Mouse (Mus musculus): Measurements from ENCODE around the gene Cck. TPM values are rescaled to one million over a fixed set of nuclear protein-coding genes. Genes with fewer than 3 reads are reported as not detected.

Cck gene
- 0.62 TPM in 1 of 2 replicates, not detected in the other for polyA plus RNA-seq (2015; fragmentation: Nextera tagmentation; extraction: Ambion mirVana)

DNA sequence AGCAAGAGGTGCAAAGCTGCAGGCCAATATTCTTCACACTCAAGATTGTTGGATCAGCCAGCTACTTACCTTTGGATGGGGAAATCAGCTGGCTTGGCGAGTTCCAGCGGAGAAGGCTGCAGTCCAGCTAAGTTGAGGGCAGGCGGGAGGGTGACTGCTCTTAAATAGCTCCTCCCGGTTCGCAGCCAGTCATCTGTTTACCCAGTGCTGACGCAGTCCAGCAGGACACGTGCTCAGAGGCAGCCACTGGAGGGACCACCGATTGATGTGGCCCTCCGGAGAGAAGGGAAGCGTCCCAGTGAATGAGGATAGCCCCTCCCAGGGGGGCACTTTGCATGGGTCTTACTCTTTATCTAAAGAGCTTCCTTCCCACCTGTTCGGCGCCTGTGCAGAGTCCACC, at the start of gene Cck:
Gene Cck, minus strand, starts transcription at position 166 of the 400 bp plus-strand sequence.
- Histone ChIP-seq H3K27me3 (peaks cover 64% of the 10 kb centered on the region), H3K27ac (no peak within 1 kb of the TSS), H3K9ac (no peak within 1 kb of the TSS), H3K4me1 (peaks cover 21% of the 10 kb centered on the region), H3K4me2 (peak within 1 kb of the TSS; percentile 47), H3K36me3 (no peaks in the 10 kb centered on the region), H3K4me3 (peak within 1 kb of the TSS; percentile 18), H3K9me3 (no peaks in the 10 kb centered on the region)
- 0 out of 2 replicates have a peak, but pooled peaks have one; percentile 59 for ATAC-seq (ENCODE audit: borderline replicate concordance, extremely low read depth, low FRiP score, low TSS enrichment)
- 2% methylated on average over 12 of the region's 12 CpGs for WGBS

DNA sequence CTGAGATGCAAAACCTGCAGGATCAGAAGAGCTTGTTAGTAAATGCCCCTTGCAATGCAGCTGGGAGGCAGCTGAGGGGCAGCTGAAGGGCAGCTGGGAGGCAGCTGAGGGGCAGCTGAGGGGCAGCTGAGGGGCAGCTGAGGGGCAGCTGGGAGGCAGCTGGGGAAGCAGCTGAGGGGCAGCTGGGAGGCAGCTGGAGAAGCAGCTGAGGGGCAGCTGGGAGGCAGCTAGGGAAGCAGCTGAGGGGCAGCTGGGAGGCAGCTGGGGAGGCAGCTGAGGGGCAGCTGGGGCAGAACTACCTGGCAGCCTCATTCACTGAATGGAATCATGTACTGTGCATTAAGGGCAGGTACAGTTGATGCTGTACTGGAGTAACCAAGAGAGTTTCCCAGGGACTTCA, 46.0 kb upstream of the Cck start:
- H3K27ac ChIP-seq = no peak overlapping the region
- no peaks in the 10 kb centered on the region for H3K4me1 ChIP-seq
- no peaks in the 10 kb centered on the region for H3K36me3 ChIP-seq
- H3K9me3 ChIP-seq = no peaks in the 10 kb centered on the region
- no peak overlapping the region for H3K9ac ChIP-seq
- no peak overlapping the region for H3K4me3 ChIP-seq
- no peaks in the 10 kb centered on the region for H3K27me3 ChIP-seq
- no peak for ATAC-seq (ENCODE audit: borderline replicate concordance, extremely low read depth, low FRiP score, low TSS enrichment)
- H3K4me2 ChIP-seq = no peak overlapping the region

DNA sequence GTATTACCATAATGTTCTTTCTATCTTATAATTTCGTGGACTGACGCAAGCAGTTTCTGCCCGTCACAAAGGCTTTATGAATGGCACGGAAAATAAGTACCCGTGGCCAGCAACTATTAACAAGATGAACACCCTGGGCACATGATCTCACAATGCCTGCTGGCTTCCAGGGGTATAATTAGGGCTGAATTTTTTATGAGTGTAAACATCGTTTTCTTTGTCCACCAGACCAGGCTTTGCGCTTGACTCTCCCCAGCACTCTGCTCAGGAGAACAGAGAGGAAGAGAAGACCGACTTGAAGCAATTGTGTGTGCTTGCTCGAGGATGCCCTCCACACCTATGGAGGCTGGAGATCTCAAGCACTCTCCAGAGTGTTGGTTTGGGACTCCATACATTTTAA, 37.1 kb upstream of the Cck start:
- H3K9ac ChIP-seq = no peak overlapping the region
- no peak overlapping the region; the same call in 1 of the 2 replicates for H3K27ac ChIP-seq
- no peak overlapping the region for H3K4me3 ChIP-seq
- no peaks in the 10 kb centered on the region for H3K4me1 ChIP-seq
- no peaks in the 10 kb centered on the region for H3K36me3 ChIP-seq
- H3K27me3 ChIP-seq = no peaks in the 10 kb centered on the region
- WGBS = 72% methylated on average over 9 of the region's 9 CpGs
- no peak overlapping the region for H3K4me2 ChIP-seq
- ATAC-seq (ENCODE audit: borderline replicate concordance, extremely low read depth, low FRiP score, low TSS enrichment) = no peak
- no peaks in the 10 kb centered on the region for H3K9me3 ChIP-seq

DNA sequence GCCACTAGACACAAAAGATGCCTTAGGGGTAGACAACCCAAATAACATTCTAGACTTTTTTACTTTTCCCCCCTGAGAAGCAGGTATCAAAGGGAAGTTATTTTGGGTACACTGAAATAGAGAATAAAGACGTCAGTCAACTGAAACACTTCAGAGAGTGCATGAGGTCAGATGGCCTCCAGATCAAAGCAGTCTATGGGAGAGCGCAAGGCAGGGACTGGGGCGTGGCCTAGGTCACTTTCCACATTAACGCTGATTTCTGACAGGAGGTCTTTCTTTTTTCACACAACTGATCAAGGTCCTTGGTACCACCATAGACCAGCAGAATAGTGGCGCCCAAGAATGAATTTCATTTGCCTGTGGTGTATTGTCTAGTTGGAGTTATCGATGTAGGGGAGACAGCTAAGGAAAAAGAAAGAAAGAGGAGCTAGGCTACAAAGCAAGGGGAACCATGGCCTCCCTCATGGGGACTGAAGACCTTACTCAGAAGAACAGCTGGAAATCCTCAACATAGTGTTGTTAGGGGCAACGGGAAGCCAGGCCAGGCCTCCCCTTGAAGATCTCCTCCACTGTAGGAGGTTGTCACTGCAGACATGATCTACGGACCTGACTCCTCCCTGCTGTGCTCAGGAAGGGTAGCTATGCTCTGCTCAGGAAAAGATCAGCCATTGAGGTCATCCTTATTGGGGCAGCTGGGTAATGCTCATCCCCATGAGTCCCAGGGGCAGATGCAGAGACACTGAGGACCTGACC, 33.3 kb upstream of the Cck start:
- Histone ChIP-seq H3K9ac (no peak overlapping the region), H3K4me1 (no peaks in the 10 kb centered on the region), H3K27me3 (no peaks in the 10 kb centered on the region), H3K27ac (no peak overlapping the region), H3K4me2 (no peak overlapping the region), H3K9me3 (no peaks in the 10 kb centered on the region), H3K36me3 (no peaks in the 10 kb centered on the region), H3K4me3 (no peak overlapping the region)
- WGBS = 54% methylated on average over 8 of the region's 8 CpGs
- no peak for ATAC-seq (ENCODE audit: borderline replicate concordance, extremely low read depth, low FRiP score, low TSS enrichment)

DNA sequence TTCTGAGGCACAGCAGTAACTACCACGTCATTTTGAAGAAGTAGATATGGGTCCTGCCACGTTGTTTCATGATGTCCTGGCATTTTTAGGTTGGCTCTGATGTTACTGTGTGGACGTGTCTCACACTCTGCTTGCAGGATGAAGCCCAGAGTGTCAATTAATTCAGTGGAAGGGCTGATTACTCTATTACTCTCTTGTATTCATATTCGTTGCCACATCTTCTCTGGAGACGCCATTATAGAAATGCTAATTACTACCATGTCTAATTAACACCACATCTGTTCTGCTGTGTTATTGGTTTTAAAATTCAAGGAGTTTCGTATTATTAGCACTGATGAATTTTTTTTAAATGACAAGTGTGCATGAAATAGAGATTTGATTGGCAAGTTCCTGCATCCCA, 30.7 kb upstream of the Cck start:
- ATAC-seq (ENCODE audit: borderline replicate concordance, extremely low read depth, low FRiP score, low TSS enrichment) = no peak
- Histone ChIP-seq H3K9ac (no peak overlapping the region), H3K27me3 (no peaks in the 10 kb centered on the region), H3K27ac (no peak overlapping the region), H3K4me2 (no peak overlapping the region), H3K4me1 (no peaks in the 10 kb centered on the region), H3K36me3 (no peaks in the 10 kb centered on the region), H3K9me3 (no peaks in the 10 kb centered on the region), H3K4me3 (no peak overlapping the region)
- WGBS = 75% methylated on average over 6 of the region's 6 CpGs

DNA sequence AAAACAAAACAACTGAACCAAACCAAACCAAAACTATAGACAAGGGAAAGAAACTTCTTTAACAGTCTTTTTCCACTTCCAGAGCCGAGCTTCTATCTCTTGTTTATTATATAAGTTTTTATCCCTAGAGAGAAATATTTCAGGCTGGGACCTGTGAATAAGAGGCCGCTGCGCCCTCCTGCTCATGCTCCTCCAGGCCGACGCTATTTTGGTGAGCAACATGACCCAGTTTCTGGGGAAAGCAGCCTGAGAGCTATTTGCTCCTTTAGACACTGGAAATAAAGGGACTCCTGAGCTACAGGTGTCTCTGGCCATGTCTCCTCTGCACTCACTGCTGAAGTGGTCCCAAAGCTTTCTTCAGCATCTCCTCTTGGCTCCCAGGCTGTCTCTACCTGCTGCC, 24.6 kb upstream of the Cck start:
- no peaks in the 10 kb centered on the region for H3K36me3 ChIP-seq
- WGBS = 68% methylated on average over 5 of the region's 5 CpGs
- H3K4me3 ChIP-seq = no peak overlapping the region
- H3K9me3 ChIP-seq = no peaks in the 10 kb centered on the region
- no peak overlapping the region for H3K9ac ChIP-seq
- no peaks in the 10 kb centered on the region for H3K4me1 ChIP-seq
- no peak for ATAC-seq (ENCODE audit: borderline replicate concordance, extremely low read depth, low FRiP score, low TSS enrichment)
- no peak overlapping the region for H3K4me2 ChIP-seq
- H3K27ac ChIP-seq = no peak overlapping the region
- no peaks in the 10 kb centered on the region for H3K27me3 ChIP-seq

DNA sequence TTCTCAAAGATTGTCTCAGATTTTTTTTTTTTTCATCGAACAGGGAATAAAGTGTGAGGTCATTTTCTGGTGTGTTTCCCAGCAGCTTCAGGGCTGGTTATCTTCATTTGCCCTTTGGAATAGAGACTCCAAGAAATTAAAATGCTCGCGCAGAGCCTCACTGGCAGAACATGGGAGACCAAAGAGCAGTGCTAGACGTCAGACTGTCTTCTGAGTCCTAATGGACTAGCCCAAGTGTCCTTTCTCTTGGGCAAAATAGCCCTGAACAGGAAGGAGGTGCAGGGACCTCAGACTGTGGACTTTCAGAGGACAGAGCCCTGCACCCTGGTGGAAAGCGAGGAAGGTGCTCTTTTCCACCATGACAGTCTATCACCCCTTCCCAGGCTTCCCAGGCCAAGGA, 19.0 kb upstream of the Cck start:
- no peak overlapping the region for H3K4me2 ChIP-seq
- no peaks in the 10 kb centered on the region for H3K9me3 ChIP-seq
- no peak overlapping the region for H3K9ac ChIP-seq
- no peak for ATAC-seq (ENCODE audit: borderline replicate concordance, extremely low read depth, low FRiP score, low TSS enrichment)
- no peak overlapping the region for H3K4me3 ChIP-seq
- no peaks in the 10 kb centered on the region for H3K36me3 ChIP-seq
- H3K4me1 ChIP-seq = no peaks in the 10 kb centered on the region
- H3K27ac ChIP-seq = no peak overlapping the region
- 64% methylated on average over 5 of the region's 5 CpGs for WGBS
- no peaks in the 10 kb centered on the region for H3K27me3 ChIP-seq

DNA sequence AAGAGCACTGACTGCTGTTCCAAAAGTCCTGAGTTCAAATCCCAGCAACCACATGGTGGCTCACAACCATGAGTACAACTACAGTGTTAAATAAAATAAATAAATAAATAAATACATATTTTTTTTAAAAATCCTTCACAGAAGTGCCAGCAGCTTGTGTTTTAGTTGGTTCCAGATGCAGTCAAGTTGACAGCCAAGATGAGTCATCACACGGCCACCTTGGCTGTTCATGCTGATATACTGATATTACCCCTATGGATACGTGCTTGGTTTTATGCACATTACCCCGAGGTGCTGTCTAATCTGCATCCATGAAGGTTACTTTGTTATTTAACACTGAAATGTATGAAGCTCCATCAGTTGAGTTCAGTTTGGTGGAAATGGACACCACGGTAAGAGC, 16.4 kb upstream of the Cck start:
- whole genome bisulfite sequencing = 88% methylated on average over 4 of the region's 4 CpGs
- no peak for ATAC-seq (ENCODE audit: borderline replicate concordance, extremely low read depth, low FRiP score, low TSS enrichment)

DNA sequence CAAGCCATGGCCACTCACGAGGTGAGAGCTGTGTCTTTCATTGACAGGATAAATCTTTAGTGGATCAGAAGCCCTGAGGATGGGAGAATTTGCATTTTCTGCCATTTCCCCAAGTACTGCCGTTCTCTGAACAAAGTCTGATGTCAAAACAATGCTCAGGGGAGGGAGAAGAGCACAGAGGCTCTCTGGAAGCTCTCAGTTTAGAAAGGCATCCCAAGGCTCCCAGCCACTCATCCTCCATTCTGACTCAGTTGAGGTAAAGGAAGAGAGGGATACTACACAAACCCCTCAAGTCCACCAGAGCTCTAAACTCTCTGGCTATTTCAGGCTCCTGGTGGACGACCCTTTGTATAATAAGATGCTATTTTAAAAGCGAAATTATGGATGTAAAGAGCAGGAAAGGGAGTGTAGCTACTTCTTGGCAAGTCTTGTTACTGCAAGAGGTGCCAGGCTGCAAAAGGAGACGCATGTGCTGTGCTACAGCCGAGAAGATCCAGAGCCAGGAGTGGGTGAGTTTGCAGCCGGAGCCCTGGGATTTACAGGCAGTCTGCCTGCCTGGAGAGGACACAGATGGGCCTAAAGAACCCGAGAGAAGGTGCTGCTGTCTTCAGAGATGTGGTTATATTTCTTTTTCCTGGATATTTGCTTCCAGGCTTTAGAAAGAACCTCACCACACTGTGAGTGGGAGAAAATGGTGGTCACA, 11.1 kb upstream of the Cck start:
- no peak for ATAC-seq (ENCODE audit: borderline replicate concordance, extremely low read depth, low FRiP score, low TSS enrichment)
- no peak overlapping the region for H3K27ac ChIP-seq
- no peaks in the 10 kb centered on the region for H3K36me3 ChIP-seq
- H3K4me3 ChIP-seq = no peak overlapping the region
- no peak overlapping the region for H3K4me2 ChIP-seq
- 60% methylated on average over 8 of the region's 8 CpGs for WGBS
- H3K27me3 ChIP-seq = no peaks in the 10 kb centered on the region
- H3K9ac ChIP-seq = no peak overlapping the region
- H3K4me1 ChIP-seq = no peaks in the 10 kb centered on the region
- no peaks in the 10 kb centered on the region for H3K9me3 ChIP-seq

More for the DNA sequence above, 16.4 kb upstream of the Cck start:
- Histone ChIP-seq H3K27ac (no peak overlapping the region), H3K4me2 (no peak overlapping the region), H3K4me3 (no peak overlapping the region), H3K36me3 (no peaks in the 10 kb centered on the region), H3K27me3 (no peaks in the 10 kb centered on the region), H3K9me3 (no peaks in the 10 kb centered on the region), H3K4me1 (no peaks in the 10 kb centered on the region), H3K9ac (no peak overlapping the region)

DNA sequence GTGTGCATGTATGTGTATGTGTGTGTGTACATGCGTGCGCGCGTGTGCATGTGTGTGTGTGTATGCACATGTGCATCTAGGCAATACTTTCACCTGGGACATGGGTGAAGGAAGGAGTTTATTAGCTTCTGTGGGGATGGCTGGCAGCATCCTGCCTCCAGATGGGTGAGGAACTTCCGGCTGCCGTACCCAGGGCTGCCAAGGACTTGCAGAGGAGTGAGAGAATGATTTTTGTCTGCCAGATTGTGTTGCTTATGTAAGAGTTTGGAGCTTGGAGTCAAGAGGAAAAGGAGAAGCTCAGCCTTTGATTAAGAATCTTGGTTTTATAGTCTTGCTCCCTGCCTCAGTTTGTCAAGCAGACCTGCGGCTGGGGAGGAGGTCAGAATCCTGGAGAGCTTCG, 9.9 kb upstream of the Cck start:
- Histone ChIP-seq H3K9me3 (no peaks in the 10 kb centered on the region), H3K4me2 (no peak overlapping the region), H3K27me3 (no peaks in the 10 kb centered on the region), H3K4me1 (no peaks in the 10 kb centered on the region), H3K36me3 (no peaks in the 10 kb centered on the region), H3K4me3 (no peak overlapping the region), H3K9ac (no peak overlapping the region), H3K27ac (no peak overlapping the region)
- no peak for ATAC-seq (ENCODE audit: borderline replicate concordance, extremely low read depth, low FRiP score, low TSS enrichment)
- WGBS = 90% methylated on average over 8 of the region's 8 CpGs

DNA sequence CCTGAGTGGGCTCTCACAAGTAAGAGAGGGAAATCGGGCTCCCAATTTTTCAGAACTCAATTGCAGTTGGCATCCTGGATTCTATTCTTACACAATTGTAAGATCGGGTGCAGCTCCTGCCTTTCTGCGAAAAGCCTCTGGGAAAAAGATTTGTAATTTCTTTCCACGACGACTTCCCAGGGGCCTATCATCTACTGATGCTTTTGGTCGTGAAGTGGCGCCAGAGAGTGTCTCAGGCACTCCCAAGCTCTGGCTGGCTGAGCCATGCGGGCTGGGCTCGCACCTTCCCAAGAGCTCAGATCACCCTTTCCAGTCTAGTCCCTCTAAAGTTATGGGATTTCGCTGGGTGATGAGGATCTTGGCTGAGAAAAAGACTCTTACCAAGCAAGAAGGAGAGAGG, 608 bp upstream of the Cck start:
- Histone ChIP-seq H3K27me3 (peaks cover 64% of the 10 kb centered on the region), H3K9me3 (no peaks in the 10 kb centered on the region), H3K9ac (no peak overlapping the region), H3K27ac (no peak overlapping the region), H3K4me3 (no peak overlapping the region), H3K4me1 (peaks cover 21% of the 10 kb centered on the region), H3K36me3 (no peaks in the 10 kb centered on the region), H3K4me2 (no peak overlapping the region)
- ATAC-seq (ENCODE audit: borderline replicate concordance, extremely low read depth, low FRiP score, low TSS enrichment) = no peak
- 27% methylated on average over 10 of the region's 10 CpGs for WGBS

DNA sequence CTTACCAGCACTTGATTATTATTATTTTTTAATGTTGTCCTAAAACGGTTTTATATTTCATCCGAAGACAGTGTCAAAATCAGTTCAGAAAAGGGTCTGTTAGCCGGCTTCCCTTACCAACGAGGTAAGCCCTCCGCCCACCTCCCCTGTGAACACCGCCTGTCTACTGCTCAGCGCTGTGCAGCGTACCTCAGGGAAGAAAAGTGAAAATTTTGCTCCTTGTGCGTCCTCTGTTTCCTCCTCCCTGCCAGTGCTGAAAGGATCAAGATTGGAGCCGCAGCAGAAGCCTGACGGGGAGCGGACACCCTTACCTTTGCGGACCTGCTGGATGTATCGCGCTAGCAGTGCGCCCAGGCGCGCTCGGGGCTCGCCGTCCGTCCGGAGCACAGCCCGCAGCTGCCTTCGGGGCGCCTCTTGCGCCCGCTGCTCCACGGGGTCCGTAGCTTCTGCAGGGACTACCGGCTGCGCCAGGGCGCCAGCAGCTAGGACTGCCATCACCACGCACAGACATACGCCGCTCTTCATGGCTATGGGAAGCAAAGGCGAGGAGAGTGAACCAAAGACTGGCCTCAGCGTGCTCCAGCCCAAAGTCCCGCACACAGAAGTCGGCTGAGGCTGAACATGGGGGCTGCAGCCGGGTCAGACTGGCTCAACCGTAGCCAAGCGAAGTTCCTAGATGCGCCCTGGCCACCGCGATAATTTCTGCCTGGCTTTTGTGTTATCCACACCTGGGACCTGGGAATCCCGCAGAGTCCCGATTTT, 1.3 kb downstream of the Cck start:
- 3% methylated on average over 48 of the region's 48 CpGs for WGBS
- Histone ChIP-seq H3K9ac (no peak overlapping the region), H3K4me1 (peaks cover 21% of the 10 kb centered on the region), H3K36me3 (no peaks in the 10 kb centered on the region), H3K27me3 (peaks cover 64% of the 10 kb centered on the region), H3K9me3 (no peaks in the 10 kb centered on the region), H3K27ac (no peak overlapping the region), H3K4me3 (peak overlapping the region; percentile 18), H3K4me2 (peak overlapping the region; percentile 47)
- ATAC-seq (ENCODE audit: borderline replicate concordance, extremely low read depth, low FRiP score, low TSS enrichment) = no peak

All from lung, embryonic 15.5 days (tissue).